Mouse (Mus musculus): ENCODE results near the gene Napsa.

GRCm38 (mm10) chr7:44596051-44596450 lies 23.9 kb downstream of the Napsa start:
- TF ChIP-seq GATA1 (IDR thresholded peaks at IDR 0.05; ENCODE audit: borderline replicate concordance, low read length) (no peak), FLI1 (IDR thresholded peaks at IDR 0.05; ENCODE audit: low read length) (no peak)
